Mouse (Mus musculus): ENCODE results near the gene Grid2ip.
"Not testable (repeated sequence)": the region's sequence is repeated elsewhere in the genome, so short reads cannot be mapped to it uniquely, and the experiment has no call there.

- TF ChIP-seq CTCF, POLR2A (IDR thresholded peaks at IDR 0.05; ENCODE audit: extremely low read depth, insufficient read depth, low read length): not testable (repeated sequence)
These were observed 37.8 kb downstream of the Grid2ip start for GRCm38 (mm10) chr5:143394966-143395365.
